Mouse (Mus musculus) limb, embryonic 13.5 days (tissue): ENCODE measurements around the gene Raly. TPM values are rescaled to one million over a fixed set of nuclear protein-coding genes. Genes with fewer than 3 reads are reported as not detected.

Source experiments
- ATAC-seq: fragments of 200-750 bp; cut with Nextera tagmentation; 2 replicates; pipeline ENCODE4 v1.8.0; 2017; ENCODE audit warnings: low read depth, moderate number of reproducible peaks, moderate TSS enrichment; ENCODE audit not compliant: low FRiP score
- H3K27ac ChIP-seq: fragments of 300-500 bp; sonication (generic); 2 replicates; pipeline ENCODE4 v1.5.1; 2015; ENCODE audit warnings: inconsistent platforms, mild to moderate bottlenecking, moderate library complexity
- H3K27me3 ChIP-seq: fragments of 300-500 bp; sonication (generic); 2 replicates; pipeline ENCODE4 v1.6.1; 2015; ENCODE audit warnings: mild to moderate bottlenecking, inconsistent platforms
- H3K36me3 ChIP-seq: fragments of 300-500 bp; sonication (generic); 2 replicates; pipeline ENCODE4 v1.6.1; 2015; ENCODE audit warnings: inconsistent platforms, mild to moderate bottlenecking, moderate library complexity
- H3K4me1 ChIP-seq: fragments of 300-500 bp; sonication (generic); 2 replicates; pipeline ENCODE4 v1.6.1; 2015; ENCODE audit warnings: inconsistent platforms
- H3K4me2 ChIP-seq: fragments of 300-500 bp; sonication (generic); replicated peaks from 2 replicates; pipeline ENCODE4 v1.6.1; 2015; ENCODE audit warnings: inconsistent platforms, mild to moderate bottlenecking, moderate library complexity
- H3K4me3 ChIP-seq: fragments of 300-500 bp; sonication (generic); 2 replicates; pipeline ENCODE4 v1.5.1; 2015; ENCODE audit warnings: moderate library complexity, mild to moderate bottlenecking, inconsistent platforms
- H3K9ac ChIP-seq: fragments of 300-500 bp; sonication (generic); 2 replicates; pipeline ENCODE4 v1.6.1; 2015; ENCODE audit warnings: mild to moderate bottlenecking, inconsistent platforms
- H3K9me3 ChIP-seq: fragments of 300-500 bp; sonication (generic); 2 replicates; pipeline ENCODE4 v1.6.1; 2016; ENCODE audit warnings: inconsistent platforms
- WGBS: fragments of 180-500 bp; shearing (Covaris S2); methylation state at CpG from one replicate; pipeline ENCODE4 v1.1.7; 2015; 5-methylcytosine and 5-hydroxymethylcytosine counted together
- polyA plus RNA-seq: library from polyadenylated mRNA; unstranded; fragments of >200 nt; fragmentation: Nextera tagmentation; extraction: Ambion mirVana; gene quantifications from 2 replicates; pipeline ENCODE4 v1.2.1, GENCODE M21; 2015

Raly gene
- polyA plus RNA-seq, 1 experiment from 2014 or later = 41.7 TPM

- H3K9ac ChIP-seq = no peak overlapping the region
- H3K36me3 ChIP-seq = no peaks in the 10 kb centered on the region
- ATAC-seq = no peak
- H3K4me3 ChIP-seq = no peak overlapping the region
- no peak overlapping the region for H3K27ac ChIP-seq
- peaks cover 11% of the 10 kb centered on the region for H3K27me3 ChIP-seq
- H3K4me2 ChIP-seq = peak overlapping the region; percentile 33
- peaks cover 13% of the 10 kb centered on the region for H3K4me1 ChIP-seq
- 17% methylated on average over 12 of the region's 12 CpGs for WGBS
- H3K9me3 ChIP-seq = no peaks in the 10 kb centered on the region
Observed at GRCm38 (mm10) chr2:154915922-154916541, 125.1 kb downstream of the Raly start.

- Histone ChIP-seq H3K4me3 (no peak overlapping the region), H3K9me3 (no peaks in the 10 kb centered on the region), H3K36me3 (no peaks in the 10 kb centered on the region), H3K4me1 (peaks cover 13% of the 10 kb centered on the region), H3K27ac (no peak overlapping the region), H3K9ac (no peak overlapping the region), H3K27me3 (peaks cover 15% of the 10 kb centered on the region), H3K4me2 (no peak overlapping the region)
- ATAC-seq = no peak
- WGBS = 27% methylated on average over 2 of the region's 2 CpGs
Observed at GRCm38 (mm10) chr2:154916547-154916946, 125.7 kb downstream of the Raly start.

Other genes starting within 250 kb of the Raly start
- gene 1700003F12Rik, start 244.0 kb upstream of the Raly start, polyA plus RNA-seq = 0.88 and 1.1 TPM in 2 replicates
- 0.33 and 0.47 TPM in 2 replicates for gene Actl10, start 239.3 kb upstream of the Raly start, polyA plus RNA-seq
- gene Necab3, start 232.2 kb upstream of the Raly start, polyA plus RNA-seq = 3.7 and 3.9 TPM in 2 replicates
- gene E2f1, start 221.2 kb upstream of the Raly start, polyA plus RNA-seq = 20.1 and 20.8 TPM in 2 replicates
- gene Pxmp4, start 187.4 kb upstream of the Raly start, polyA plus RNA-seq = 18.8 and 21.6 TPM in 2 replicates
- gene Zfp341, start 177.8 kb upstream of the Raly start, polyA plus RNA-seq = 1.1 and 1.3 TPM in 2 replicates
- 0.43 TPM in 1 of 2 replicates, not detected in the other for gene 4930519P11Rik, start 177.7 kb upstream of the Raly start, polyA plus RNA-seq
- 26.4 and 28.0 TPM in 2 replicates for gene Chmp4b, start 139.4 kb upstream of the Raly start, polyA plus RNA-seq
- gene Gm14214, start 21.1 kb upstream of the Raly start, polyA plus RNA-seq = not detected in 2 replicates
- 10.9 and 12.0 TPM in 2 replicates for gene a, start 306 bp downstream of the Raly start, polyA plus RNA-seq
- gene Eif2s2, start 101.8 kb downstream of the Raly start, polyA plus RNA-seq = 110 and 115 TPM in 2 replicates
- 3.6 and 4.1 TPM in 2 replicates for gene Gm14226, start 227.2 kb downstream of the Raly start, polyA plus RNA-seq